Mouse (Mus musculus) gastrocnemius, postnatal 25 days (tissue): ENCODE measurements around the gene Slc3a1. TPM values are rescaled to one million over a fixed set of nuclear protein-coding genes. Genes with fewer than 3 reads are reported as not detected.

Source experiments
- DNase-seq: peaks from one replicate; pipeline ENCODE4 v3.0.0; 2022
- total RNA-seq, 2 experiments: library from RNA; stranded (reverse); gene quantifications; 1 replicate in 1 of 2; 2 replicates in 1 of 2; pipeline ENCODE4 v1.2.3; 2021

The Slc3a1 gene
- total RNA-seq, 2 experiments from 2014 or later, result 0.16 TPM; not detected in 1

DNA sequence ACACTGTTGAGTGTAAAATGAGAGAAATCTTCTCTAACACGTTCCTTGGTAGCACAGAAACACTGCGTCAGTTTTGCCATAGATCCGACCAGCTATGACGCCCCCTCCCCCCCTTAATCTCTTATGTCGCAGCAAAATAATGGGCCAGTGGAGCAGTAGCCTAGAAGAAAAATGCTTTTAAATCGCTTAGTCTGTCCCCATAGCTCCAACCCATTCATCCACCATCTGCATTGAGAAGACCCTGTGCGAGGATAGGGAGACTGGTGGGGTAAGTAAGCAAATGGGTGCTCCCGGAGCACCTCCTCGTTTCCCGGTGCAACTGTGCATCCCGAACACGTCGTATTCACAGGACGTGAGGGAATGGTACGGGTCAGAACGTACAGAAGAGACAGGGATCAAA is 61.4 kb downstream of the Slc3a1 start:
- no peak for DNase-seq

DNA sequence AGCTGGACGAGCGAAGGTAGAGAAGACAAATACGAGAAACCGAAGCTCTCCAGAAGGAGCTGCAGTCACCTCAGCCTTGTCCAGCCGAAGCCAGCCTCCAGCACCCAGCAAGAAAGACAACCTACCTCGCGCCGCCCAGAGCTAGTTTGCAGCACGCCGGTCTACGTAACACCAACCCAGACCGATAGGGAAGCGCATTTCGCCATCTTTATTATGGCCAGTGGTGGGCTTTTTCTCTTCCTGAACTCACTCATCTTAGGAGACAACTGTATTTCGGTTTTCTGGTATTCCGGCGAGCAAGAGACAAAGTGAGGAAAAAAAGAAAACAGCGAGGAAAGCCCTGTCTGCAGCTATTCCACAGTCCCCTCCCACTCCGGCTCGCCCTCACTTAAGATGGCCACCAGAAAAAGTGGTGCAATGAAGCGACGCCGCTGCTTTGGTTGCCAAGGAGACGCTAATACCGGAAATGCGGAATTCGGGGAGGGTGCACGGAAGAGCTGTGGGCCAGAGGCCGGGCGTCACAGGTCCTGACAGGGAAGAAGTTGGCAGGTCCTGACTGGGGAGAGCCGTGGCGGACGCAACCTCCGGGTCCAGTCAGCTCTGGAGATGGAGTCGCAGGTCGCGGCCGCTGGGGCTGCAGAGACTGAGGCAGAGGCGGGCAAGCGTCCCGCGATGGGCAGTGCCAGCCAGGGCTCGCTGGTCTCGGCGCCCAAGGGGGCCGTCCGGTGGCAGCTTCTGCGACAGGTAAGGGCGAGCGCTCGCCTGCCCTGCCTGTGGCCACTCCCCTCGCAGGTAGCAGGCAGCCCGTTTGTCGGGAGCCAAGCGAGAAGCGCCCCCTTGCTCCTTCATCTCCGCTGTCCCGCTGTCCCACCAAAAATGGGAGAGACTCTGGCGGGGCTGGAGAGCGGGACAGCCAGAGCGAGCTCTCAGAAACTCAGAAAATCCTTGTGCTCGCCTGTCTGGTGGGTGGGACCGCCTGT is 62.2 kb downstream of the Slc3a1 start, which contains the start of the genes Prepl and Camkmt:
Prepl (minus strand) TSS at position 122 of the 980 bp plus-strand sequence.
Camkmt (plus strand) TSS at position 433 of the 980 bp plus-strand sequence.
- peak; percentile 94 for DNase-seq

DNA sequence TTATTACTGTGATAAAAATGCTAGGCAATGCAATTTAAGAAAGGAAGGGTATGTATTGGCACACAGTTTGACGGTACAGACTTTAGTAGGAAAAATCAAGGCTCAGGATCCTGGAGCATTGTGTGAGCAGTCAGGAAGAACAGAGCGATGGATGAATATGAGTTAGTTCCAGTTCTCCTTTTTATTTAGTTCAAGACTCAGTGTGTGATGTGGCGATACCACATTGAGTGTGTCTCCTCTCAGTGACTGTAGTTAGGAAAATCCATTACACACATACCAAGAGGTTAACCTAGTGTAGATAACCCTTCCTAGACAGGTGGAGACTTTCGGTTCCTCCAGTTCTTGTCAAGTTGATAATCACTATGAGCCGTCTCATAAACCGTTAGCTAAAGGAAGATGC is 63.6 kb downstream of the Slc3a1 start:
- DNase-seq, result no peak

- no peak for DNase-seq
Measured at GRCm38 (mm10) chr17:85096396-85096795, 68.2 kb downstream of the Slc3a1 start.

GRCm38 (mm10) chr17:85098677-85099323 is 70.6 kb downstream of the Slc3a1 start:
- no peak for DNase-seq

GRCm38 (mm10) chr17:85100232-85100631 is 72.1 kb downstream of the Slc3a1 start:
- DNase-seq, result no peak

DNA sequence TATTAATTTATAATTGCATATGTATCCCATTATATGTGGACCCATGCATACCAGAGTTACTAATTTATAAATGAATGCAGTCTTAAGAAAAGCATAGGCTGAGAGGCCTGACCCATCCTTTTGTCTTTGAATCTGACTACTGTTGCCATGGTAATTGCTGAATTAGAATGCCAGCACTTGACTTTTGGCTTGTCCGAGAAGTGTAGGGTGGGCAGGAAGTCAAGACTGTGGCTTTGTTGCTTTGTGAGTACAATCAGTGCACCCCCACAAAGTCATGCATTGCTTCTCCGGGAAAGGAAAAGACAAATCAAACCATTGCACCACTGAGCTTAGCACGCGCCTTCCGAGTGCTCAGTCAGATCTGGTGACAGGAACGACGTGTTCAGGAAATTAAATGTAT is 73.6 kb downstream of the Slc3a1 start:
- no peak for DNase-seq

DNA sequence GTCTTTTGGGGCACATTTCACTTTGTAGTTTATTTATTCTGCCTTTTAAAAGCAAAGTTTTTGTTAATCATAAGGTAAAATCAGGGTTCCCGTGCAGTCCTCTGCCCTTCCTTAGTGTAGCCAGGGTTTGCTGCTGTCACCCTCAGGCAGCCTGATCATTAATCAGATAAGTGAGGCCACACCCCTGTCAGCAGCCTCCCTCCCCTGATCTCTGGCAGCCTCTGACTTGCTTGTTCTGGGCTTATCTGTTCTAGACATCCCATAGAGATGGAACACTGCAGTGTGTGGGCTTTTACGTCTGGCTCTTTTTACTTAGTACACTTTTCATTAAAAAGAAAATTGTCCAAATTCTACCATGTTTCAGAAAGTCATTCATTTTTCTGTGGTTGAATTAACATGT is 75.1 kb downstream of the Slc3a1 start:
- no peak for DNase-seq

DNA sequence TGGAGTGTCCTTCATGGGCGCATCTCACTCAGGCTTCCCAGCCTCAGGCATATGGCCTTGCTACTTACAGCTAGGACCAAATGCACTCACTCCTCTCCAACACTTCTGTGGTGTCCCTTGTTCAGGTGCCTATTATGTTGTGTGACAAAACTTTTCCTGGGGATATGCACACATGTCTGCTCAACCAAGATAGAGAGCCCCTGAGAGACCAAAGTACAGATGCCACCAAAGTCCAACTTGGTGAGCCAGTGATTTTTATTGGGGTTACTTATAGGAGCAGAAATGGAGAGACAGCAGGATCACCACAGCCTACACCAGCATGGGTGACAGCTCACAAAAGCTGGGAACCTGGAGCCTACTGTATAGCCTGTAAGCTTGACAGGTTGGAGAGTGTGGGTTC is 82.5 kb downstream of the Slc3a1 start:
- no peak for DNase-seq

DNA sequence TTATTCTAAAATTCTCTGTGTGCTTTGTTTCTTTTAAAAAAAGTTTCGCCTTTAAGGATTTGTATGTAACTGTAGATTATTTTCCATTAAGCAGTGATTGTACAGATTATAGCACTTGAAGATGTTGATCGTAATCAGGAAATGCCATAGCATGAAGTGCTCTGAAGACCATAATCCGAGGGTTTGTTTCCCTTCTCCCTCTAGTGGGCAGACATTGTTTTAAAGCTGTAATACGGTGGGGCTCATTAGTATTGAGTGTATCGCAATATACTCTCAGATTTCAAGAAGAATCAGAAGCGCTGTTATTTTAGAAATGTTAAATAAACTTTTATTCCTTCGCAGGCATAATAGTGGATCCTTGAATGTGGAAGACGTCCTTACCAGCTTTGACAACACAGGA is 85.3 kb downstream of the Slc3a1 start:
- no peak for DNase-seq

Other genes starting within 250 kb of the Slc3a1 start
- gene Lrpprc, start 237.6 kb upstream of the Slc3a1 start, total RNA-seq, result 10 to 100 TPM; 59.2 to 71.3 TPM
- 100 to 1,000 TPM; 148 to 174 TPM for gene Ppm1b, start 71.6 kb upstream of the Slc3a1 start, total RNA-seq
- 10 to 100 TPM; 35.7 to 38.1 TPM for gene Prepl, start 61.9 kb downstream of the Slc3a1 start, total RNA-seq
- 1 to 10 TPM; 1.3 to 1.4 TPM for gene Camkmt, start 62.2 kb downstream of the Slc3a1 start, total RNA-seq